Mouse (Mus musculus) bone marrow macrophage, adult 2 months (primary cell): ENCODE results near the gene Gm3839. TPM values are rescaled to one million over a fixed set of nuclear protein-coding genes. Genes with fewer than 3 reads are reported as not detected.

Experiments
- H3K27ac ChIP-seq: 2 replicates; pipeline ENCODE4 v1.5.1; 2012; ENCODE audit warnings: low read depth, low read length; ENCODE audit not compliant: insufficient read depth
- H3K4me1 ChIP-seq: 2 replicates; pipeline ENCODE4 v1.6.1; 2012; ENCODE audit warnings: low read length; ENCODE audit not compliant: control insufficient read depth, insufficient read depth
- H3K4me3 ChIP-seq: 2 replicates; pipeline ENCODE4 v1.5.1; 2012; ENCODE audit warnings: mild to moderate bottlenecking, low read length, moderate library complexity; ENCODE audit not compliant: insufficient read depth
- CTCF ChIP-seq: IDR thresholded peaks from 2 replicates; pipeline ENCODE4 v1.5.1; 2012; ENCODE audit warnings: low read depth, mild to moderate bottlenecking, low read length, moderate library complexity
- POLR2A ChIP-seq: IDR thresholded peaks from 2 replicates; pipeline ENCODE4 v1.6.1; 2012; ENCODE audit warnings: mild to moderate bottlenecking, low read depth, low read length, borderline replicate concordance
- polyA plus RNA-seq: library from polyadenylated mRNA; stranded (reverse); fragments of >200 nt; gene quantifications from 2 replicates; pipeline ENCODE4 v1.2.4, GENCODE M21; 2012; ENCODE audit not compliant: missing spikeins, insufficient read depth, insufficient read length

Gm3839 gene
- polyA plus RNA-seq, 1 experiment: 10.5 TPM

DNA sequence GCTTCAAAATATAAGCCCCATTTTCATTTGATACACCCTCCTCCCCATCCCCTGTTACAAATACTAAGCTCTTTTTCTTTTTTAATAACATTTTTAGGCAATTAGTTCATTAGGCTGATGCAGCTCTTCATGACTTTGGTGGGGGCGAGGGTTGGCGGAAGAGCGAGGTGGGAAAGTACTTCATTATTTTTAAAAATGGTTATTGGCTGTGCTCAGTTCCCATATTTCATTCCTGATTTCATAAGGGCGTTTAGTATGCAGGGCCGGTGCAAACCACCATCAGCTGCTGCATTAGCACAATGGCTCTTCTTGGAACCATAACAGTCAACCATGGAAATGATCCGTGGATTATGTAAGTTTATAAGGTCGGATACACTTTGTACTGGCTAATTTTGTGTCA, 124.4 kb downstream of the Gm3839 start:
- no peak for TF ChIP-seq POLR2A
- TF ChIP-seq CTCF: no peak
- no peak overlapping the region for H3K4me3 ChIP-seq
- H3K4me1 ChIP-seq: no peaks in the 10 kb centered on the region
- H3K27ac ChIP-seq: no peak overlapping the region

Other genes starting within 250 kb of the Gm3839 start
- 2.6 and 3.4 TPM in 2 replicates for gene Fhit, start 194.7 kb downstream of the Gm3839 start, polyA plus RNA-seq
- gene Ptprg, start 196.8 kb upstream of the Gm3839 start, polyA plus RNA-seq: 0.29 and 0.76 TPM in 2 replicates